Mouse (Mus musculus) hindbrain, embryonic 11.5 days (tissue): ENCODE data around the gene Mpi. TPM values are rescaled to one million over a fixed set of nuclear protein-coding genes. Genes with fewer than 3 reads are reported as not detected.

Source experiments
- ATAC-seq: fragments of 200-750 bp; cut with Nextera tagmentation; 2 replicates; pipeline ENCODE4 v1.8.0; 2017; ENCODE audit warnings: mild to moderate bottlenecking, moderate TSS enrichment, moderate library complexity; ENCODE audit not compliant: low FRiP score
- DNase-seq: peaks from one replicate; pipeline ENCODE4 v3.0.0-alpha.2; 2015; ENCODE audit warnings: low spot score
- H3K27ac ChIP-seq: fragments of 300-500 bp; sonication (generic); 2 replicates; pipeline ENCODE4 v1.5.1; 2014; ENCODE audit warnings: mild to moderate bottlenecking, low read depth, low read length
- H3K27me3 ChIP-seq: fragments of 300-500 bp; sonication (generic); 2 replicates; pipeline ENCODE4 v1.6.1; 2014; ENCODE audit warnings: mild to moderate bottlenecking, low read length, moderate library complexity, mixed read lengths; ENCODE audit not compliant: control insufficient read depth, insufficient read depth
- H3K36me3 ChIP-seq: fragments of 300-500 bp; sonication (generic); 2 replicates; pipeline ENCODE4 v1.6.1; 2014; ENCODE audit warnings: mild to moderate bottlenecking, low read length, moderate library complexity, mixed read lengths; ENCODE audit not compliant: control insufficient read depth, insufficient read depth
- H3K4me1 ChIP-seq: fragments of 300-500 bp; sonication (generic); replicated peaks from 2 replicates; pipeline ENCODE4 v1.6.1; 2014; ENCODE audit warnings: low read length, mixed read lengths; ENCODE audit not compliant: control insufficient read depth, insufficient read depth
- H3K4me2 ChIP-seq: fragments of 300-500 bp; sonication (generic); replicated peaks from 2 replicates; pipeline ENCODE4 v1.6.1; 2014; ENCODE audit warnings: mild to moderate bottlenecking, low read depth, low read length
- H3K4me3 ChIP-seq: fragments of 300-500 bp; sonication (generic); 2 replicates; pipeline ENCODE4 v1.5.1; 2014; ENCODE audit warnings: low read depth, low read length
- H3K9ac ChIP-seq: fragments of 300-500 bp; sonication (generic); 2 replicates; pipeline ENCODE4 v1.6.1; 2014; ENCODE audit warnings: low read depth, low read length
- H3K9me3 ChIP-seq: fragments of 300-500 bp; sonication (generic); 2 replicates; pipeline ENCODE4 v1.6.1; 2016; ENCODE audit warnings: low read length; ENCODE audit not compliant: control insufficient read depth
- WGBS: fragments of 180-500 bp; shearing (Covaris S2); extraction: QIAGEN DNeasy Blood & Tissue Kit; methylation state at CpG from one replicate; pipeline ENCODE4 v1.1.7; 2014; 5-methylcytosine and 5-hydroxymethylcytosine counted together
- polyA plus RNA-seq: library from polyadenylated mRNA; unstranded; fragments of >200 nt; fragmentation: Nextera tagmentation; extraction: Ambion mirVana; gene quantifications from 2 replicates; pipeline ENCODE4 v1.2.1, GENCODE M21; 2014

The Mpi gene
- polyA plus RNA-seq, 1 experiment from 2014 or later, result 50.0 TPM

DNA sequence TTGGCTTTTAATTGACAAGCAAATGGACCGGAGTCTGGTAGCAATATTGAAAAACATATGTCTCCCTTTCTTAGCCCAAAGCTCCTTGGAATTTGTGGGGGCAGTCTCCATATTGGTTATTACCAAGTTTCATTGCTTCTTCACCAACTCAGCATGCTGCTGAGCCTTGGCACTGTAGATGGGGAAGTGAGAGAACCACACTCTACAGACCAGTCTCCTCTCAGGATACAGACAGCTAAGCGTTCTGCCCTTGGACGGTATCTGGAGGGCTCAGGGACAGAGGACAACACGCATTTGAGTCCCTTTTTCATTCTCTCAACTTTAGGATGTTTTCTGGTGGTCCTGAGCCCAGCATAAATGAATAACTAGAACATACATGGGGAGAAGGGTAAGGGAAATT is 6.1 kb upstream of the Mpi start:
- 89% methylated on average over 4 of the region's 4 CpGs for WGBS
- no peaks in the 10 kb centered on the region for H3K27me3 ChIP-seq

GRCm38 (mm10) chr9:57557215-57557614 is 4.7 kb upstream of the Mpi start:
- H3K4me1 ChIP-seq, result peaks cover 5% of the 10 kb centered on the region; the same call in 1 of the 2 replicates
- no peak overlapping the region for H3K9ac ChIP-seq
- no peak overlapping the region for H3K4me2 ChIP-seq
- no peaks in the 10 kb centered on the region for H3K9me3 ChIP-seq
- H3K4me3 ChIP-seq, result no peak overlapping the region
- 80% methylated on average over 3 of the region's 3 CpGs for WGBS
- no peaks in the 10 kb centered on the region for H3K27me3 ChIP-seq
- no peaks in the 10 kb centered on the region for H3K36me3 ChIP-seq
- no peak for ATAC-seq
- H3K27ac ChIP-seq, result no peak overlapping the region
- DNase-seq, result no peak

More for the DNA sequence above, 6.1 kb upstream of the Mpi start:
- ATAC-seq (no peak), DNase-seq (no peak)
- Histone ChIP-seq H3K4me3 (no peak overlapping the region), H3K27ac (no peak overlapping the region), H3K9me3 (no peaks in the 10 kb centered on the region), H3K4me2 (no peak overlapping the region), H3K9ac (no peak overlapping the region), H3K36me3 (no peaks in the 10 kb centered on the region), H3K4me1 (peaks cover 5% of the 10 kb centered on the region; the same call in 1 of the 2 replicates)

GRCm38 (mm10) chr9:57554753-57555152 is 2.2 kb upstream of the Mpi start:
- DNase-seq (no peak), ATAC-seq (no peak)
- Histone ChIP-seq H3K9me3 (no peaks in the 10 kb centered on the region), H3K4me2 (no peak overlapping the region), H3K27me3 (no peaks in the 10 kb centered on the region), H3K4me3 (no peak overlapping the region), H3K36me3 (no peaks in the 10 kb centered on the region), H3K27ac (no peak overlapping the region), H3K4me1 (peaks cover 4% of the 10 kb centered on the region), H3K9ac (no peak overlapping the region)
- 35% methylated on average over 3 of the region's 3 CpGs for WGBS

DNA sequence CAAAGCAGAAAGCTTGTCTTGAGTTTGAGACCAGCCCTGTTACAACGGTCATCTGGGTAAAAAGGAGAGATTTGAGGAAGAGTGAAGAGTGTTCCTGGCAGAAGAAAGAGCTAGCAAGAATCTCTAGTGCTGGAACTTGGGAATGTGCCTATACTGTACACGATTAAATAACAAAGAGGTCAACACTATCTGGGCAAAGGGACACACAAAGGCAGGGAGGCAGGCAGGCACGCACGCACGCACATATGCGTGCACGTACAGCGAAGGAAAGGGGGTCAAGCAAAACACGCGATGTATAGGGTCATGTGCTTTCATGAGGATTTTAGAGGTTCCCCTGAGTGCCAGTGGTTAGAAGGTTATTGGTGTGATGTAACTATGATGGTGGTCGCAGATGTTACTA is 556 bp upstream of the Mpi start:
- no peak overlapping the region for H3K27ac ChIP-seq
- H3K4me2 ChIP-seq, result no peak overlapping the region
- WGBS, result 67% methylated on average over 11 of the region's 11 CpGs
- H3K9me3 ChIP-seq, result no peaks in the 10 kb centered on the region
- ATAC-seq (no peak), DNase-seq (no peak)
- H3K4me3 ChIP-seq, result no peak overlapping the region
- H3K36me3 ChIP-seq, result 0 out of 2 replicates have a peak, but pooled peaks cover 2% of the 10 kb centered on the region
- H3K27me3 ChIP-seq, result no peaks in the 10 kb centered on the region
- peaks cover 4% of the 10 kb centered on the region for H3K4me1 ChIP-seq
- H3K9ac ChIP-seq, result no peak overlapping the region

DNA sequence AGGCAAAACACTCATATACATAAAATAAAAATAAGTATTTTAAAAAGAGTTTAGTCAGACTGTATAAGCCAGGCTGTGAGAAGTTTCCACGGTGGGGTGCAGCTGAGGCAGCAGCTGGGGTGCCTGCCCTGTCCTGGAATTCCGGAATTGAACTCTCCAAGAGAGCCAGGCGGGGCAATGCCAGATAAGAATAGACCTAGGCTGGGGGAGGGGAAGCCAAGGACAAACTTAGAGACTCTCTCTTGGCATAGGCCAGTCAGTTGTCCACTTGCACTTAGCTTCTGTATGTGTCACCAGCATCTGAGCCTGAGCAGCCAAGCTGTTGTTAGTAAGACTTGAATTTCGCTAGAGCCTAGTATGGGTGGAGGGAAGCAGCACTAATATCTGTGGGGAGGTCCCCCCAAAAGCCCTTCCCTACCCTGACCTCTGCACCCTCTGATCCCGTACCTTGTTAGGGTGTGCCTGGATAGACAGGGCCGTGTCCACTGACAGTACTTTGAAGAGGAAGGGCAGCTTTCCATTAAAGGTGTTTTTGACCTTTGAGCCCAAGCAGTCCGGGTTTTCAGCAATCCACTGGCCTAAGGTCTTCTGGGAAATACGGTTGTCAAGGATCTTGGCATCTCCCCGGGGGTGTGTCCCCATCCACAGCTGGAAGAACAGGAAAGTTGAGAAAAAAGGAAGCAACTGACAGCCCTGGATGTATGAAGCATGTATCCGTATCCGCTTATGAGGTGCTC is 2.3 kb downstream of the Mpi start:
- ATAC-seq, result no peak
- no peak overlapping the region for H3K9ac ChIP-seq

DNA sequence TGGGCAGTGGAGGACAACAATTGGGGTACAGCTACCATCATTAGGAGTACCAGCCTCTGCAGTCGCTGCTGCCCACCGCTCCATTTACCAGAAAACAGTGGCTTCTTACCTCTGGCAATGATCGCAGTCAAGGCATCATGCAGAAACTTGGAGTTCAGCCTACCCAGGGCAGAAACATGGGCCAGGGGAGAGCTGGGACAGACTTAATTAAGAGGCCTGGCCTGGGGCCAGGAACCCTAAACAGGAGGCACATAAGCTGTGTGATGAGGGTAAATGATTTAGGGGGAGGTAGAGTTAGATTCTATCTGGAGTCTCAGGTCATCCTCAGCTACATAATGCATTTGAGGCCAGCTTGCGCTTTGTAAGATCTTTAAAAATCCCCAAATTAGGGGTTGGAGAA is 3.4 kb downstream of the Mpi start:
- no peak overlapping the region for H3K9ac ChIP-seq
- H3K36me3 ChIP-seq, result 0 out of 2 replicates have a peak, but pooled peaks cover 6% of the 10 kb centered on the region
- no peaks in the 10 kb centered on the region for H3K9me3 ChIP-seq
- H3K27me3 ChIP-seq, result no peaks in the 10 kb centered on the region
- DNase-seq (no peak), ATAC-seq (no peak)
- 95% methylated on average over 4 of the region's 4 CpGs for WGBS
- no peak overlapping the region for H3K4me2 ChIP-seq
- no peak overlapping the region for H3K4me3 ChIP-seq
- H3K27ac ChIP-seq, result no peak overlapping the region
- H3K4me1 ChIP-seq, result peaks cover 4% of the 10 kb centered on the region

More for the DNA sequence above, 2.3 kb downstream of the Mpi start:
- H3K27ac ChIP-seq, result no peak overlapping the region
- H3K9me3 ChIP-seq, result no peaks in the 10 kb centered on the region
- DNase-seq, result no peak
- WGBS, result 93% methylated on average over 11 of the region's 11 CpGs
- H3K4me2 ChIP-seq, result no peak overlapping the region
- 0 out of 2 replicates have a peak, but pooled peaks cover 6% of the 10 kb centered on the region for H3K36me3 ChIP-seq
- peaks cover 4% of the 10 kb centered on the region for H3K4me1 ChIP-seq
- H3K27me3 ChIP-seq, result no peaks in the 10 kb centered on the region
- no peak overlapping the region for H3K4me3 ChIP-seq

DNA sequence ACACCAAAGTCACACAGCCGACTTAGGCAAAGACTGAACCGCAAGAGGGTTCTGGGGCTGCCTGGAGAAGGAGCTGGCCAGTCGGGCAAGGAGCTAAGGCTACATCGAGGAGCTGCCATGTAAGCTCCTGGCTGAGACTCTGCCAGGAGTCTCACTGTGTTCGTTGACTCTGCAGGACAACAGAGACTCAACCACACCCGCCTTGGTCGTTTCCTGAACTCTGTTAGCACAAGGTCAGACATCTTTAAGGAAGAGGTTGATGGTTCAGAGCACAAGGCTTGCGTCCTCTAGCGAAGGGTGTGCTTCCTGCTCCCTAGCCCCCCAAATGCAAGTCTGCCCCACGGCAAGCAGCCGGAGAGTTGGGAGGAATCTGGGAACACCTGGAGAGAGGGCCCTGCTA is 4.7 kb downstream of the Mpi start:
- H3K9me3 ChIP-seq, result no peaks in the 10 kb centered on the region
- H3K4me1 ChIP-seq, result peaks cover 4% of the 10 kb centered on the region
- H3K27me3 ChIP-seq, result no peaks in the 10 kb centered on the region
- ATAC-seq, result no peak
- no peak overlapping the region for H3K4me3 ChIP-seq
- 85% methylated on average over 11 of the region's 11 CpGs for WGBS
- H3K4me2 ChIP-seq, result no peak overlapping the region
- H3K9ac ChIP-seq, result no peak overlapping the region
- H3K36me3 ChIP-seq, result 0 out of 2 replicates have a peak, but pooled peaks cover 9% of the 10 kb centered on the region
- no peak for DNase-seq
- H3K27ac ChIP-seq, result no peak overlapping the region

DNA sequence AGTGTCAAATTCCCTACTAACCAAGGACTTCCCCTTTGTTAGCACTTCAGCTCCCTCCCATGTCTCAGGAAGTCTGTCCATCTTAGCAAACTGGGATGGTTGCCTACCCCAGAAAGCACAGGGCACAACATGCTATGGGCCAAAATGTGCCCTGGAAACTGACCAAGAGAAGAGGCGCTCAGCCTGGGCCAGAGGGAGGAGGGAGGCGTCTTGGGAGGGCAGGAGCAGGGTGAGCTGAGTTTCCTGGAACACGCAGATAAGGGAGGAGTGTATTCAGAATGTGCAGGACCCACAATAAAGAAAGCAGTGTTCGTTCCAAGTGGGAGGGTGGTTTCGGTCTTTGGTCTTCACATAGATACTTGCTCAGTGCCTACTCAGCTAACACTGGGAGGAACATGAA is 5.3 kb downstream of the Mpi start:
- ATAC-seq, result no peak
- Histone ChIP-seq H3K36me3 (0 out of 2 replicates have a peak, but pooled peaks cover 9% of the 10 kb centered on the region), H3K4me3 (no peak overlapping the region), H3K9me3 (no peaks in the 10 kb centered on the region), H3K4me2 (no peak overlapping the region), H3K4me1 (peaks cover 4% of the 10 kb centered on the region), H3K27me3 (no peaks in the 10 kb centered on the region), H3K27ac (no peak overlapping the region), H3K9ac (no peak overlapping the region)
- WGBS, result 86% methylated on average over 5 of the region's 5 CpGs
- no peak for DNase-seq

DNA sequence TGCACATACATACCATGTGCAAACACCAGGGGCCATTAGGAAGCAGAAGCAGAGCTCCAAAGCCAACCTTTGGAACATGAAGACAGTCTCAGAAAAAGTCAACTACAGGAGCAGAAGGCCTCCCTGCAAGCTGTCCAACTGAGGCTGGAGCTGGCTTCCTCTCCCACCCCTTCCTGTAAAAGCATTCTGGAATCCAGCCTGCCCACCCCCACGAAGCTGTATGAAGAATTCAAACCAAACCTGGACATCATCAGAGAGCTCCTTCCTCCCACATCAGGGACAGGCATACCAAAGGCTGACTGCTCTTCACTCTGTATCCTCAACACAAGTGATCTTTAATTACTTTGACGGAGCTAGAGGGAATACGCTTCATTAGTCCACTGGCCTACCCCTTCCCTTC is 8.6 kb downstream of the Mpi start:
- whole genome bisulfite sequencing, result 87% methylated on average over 3 of the region's 3 CpGs
- H3K36me3 ChIP-seq, result peaks cover 15% of the 10 kb centered on the region; the same call in 1 of the 2 replicates
- no peak overlapping the region for H3K27ac ChIP-seq
- H3K4me2 ChIP-seq, result no peak overlapping the region
- no peak overlapping the region for H3K9ac ChIP-seq
- ATAC-seq, result no peak
- no peak for DNase-seq
- H3K4me3 ChIP-seq, result no peak overlapping the region
- H3K27me3 ChIP-seq, result no peaks in the 10 kb centered on the region
- no peaks in the 10 kb centered on the region for H3K9me3 ChIP-seq
- no peaks in the 10 kb centered on the region for H3K4me1 ChIP-seq
